Mouse (Mus musculus) stomach, postnatal 0 days (tissue): ENCODE measurements around the gene Map3k5. TPM values are rescaled to one million over a fixed set of nuclear protein-coding genes. Genes with fewer than 3 reads are reported as not detected.

ENCODE experiments used
- ATAC-seq: fragments of 200-750 bp; cut with Nextera tagmentation; 2 replicates; pipeline ENCODE4 v1.8.0; 2017; ENCODE audit not compliant: low FRiP score, low TSS enrichment
- DNase-seq: peaks from one replicate; pipeline ENCODE4 v3.0.0-alpha.2; 2016; ENCODE audit warnings: low spot score
- H3K27ac ChIP-seq: fragments of 300-500 bp; sonication (generic); replicated peaks from 2 replicates; pipeline ENCODE4 v1.5.1; 2014; ENCODE audit warnings: mild to moderate bottlenecking, control low read depth
- H3K27me3 ChIP-seq: fragments of 300-500 bp; sonication (generic); 2 replicates; pipeline ENCODE4 v1.6.1; 2014; ENCODE audit warnings: low read length; ENCODE audit not compliant: control insufficient read depth, insufficient read depth
- H3K36me3 ChIP-seq: fragments of 300-500 bp; sonication (generic); 2 replicates; pipeline ENCODE4 v1.6.1; 2014; ENCODE audit warnings: low read length, mixed read lengths; ENCODE audit not compliant: control insufficient read depth, insufficient read depth
- H3K4me1 ChIP-seq: fragments of 300-500 bp; sonication (generic); replicated peaks from 2 replicates; pipeline ENCODE4 v1.6.1; 2014; ENCODE audit warnings: antibody characterized with exemption; ENCODE audit not compliant: control insufficient read depth, insufficient read depth
- H3K4me2 ChIP-seq: fragments of 300-500 bp; sonication (generic); replicated peaks from 2 replicates; pipeline ENCODE4 v1.6.1; 2014; ENCODE audit warnings: low read depth, mild to moderate bottlenecking, control low read depth, moderate library complexity
- H3K4me3 ChIP-seq: fragments of 300-500 bp; sonication (generic); 2 replicates; pipeline ENCODE4 v1.5.1; 2014; ENCODE audit warnings: low read depth, low read length, control low read depth
- H3K9ac ChIP-seq: fragments of 300-500 bp; sonication (generic); 2 replicates; pipeline ENCODE4 v1.6.1; 2014; ENCODE audit warnings: mild to moderate bottlenecking, low read length, control low read depth, mixed read lengths
- H3K9me3 ChIP-seq: fragments of 300-500 bp; sonication (generic); 2 replicates; pipeline ENCODE4 v1.6.1; 2016; ENCODE audit warnings: low read length; ENCODE audit not compliant: control insufficient read depth
- CTCF ChIP-seq: IDR thresholded peaks from 2 replicates; pipeline ENCODE4 v1.5.1; 2016; ENCODE audit warnings: antibody characterized with exemption, low read depth, mild to moderate bottlenecking, moderate library complexity
- EP300 ChIP-seq: optimal IDR thresholded peaks from 2 replicates; pipeline ENCODE3; 2016; ENCODE audit warnings: antibody characterized with exemption
- WGBS: fragments of 180-500 bp; shearing (Covaris S2); extraction: QIAGEN DNeasy Blood & Tissue Kit; methylation state at CpG from one replicate; pipeline ENCODE4 v1.1.7; 2014; 5-methylcytosine and 5-hydroxymethylcytosine counted together
- polyA plus RNA-seq: library from polyadenylated mRNA; unstranded; fragments of >200 nt; fragmentation: Nextera tagmentation; extraction: Ambion mirVana; gene quantifications from 2 replicates; pipeline ENCODE4 v1.2.1, GENCODE M21; 2015

The Map3k5 gene
- polyA plus RNA-seq, 1 experiment from 2014 or later = 2.4 TPM

DNA sequence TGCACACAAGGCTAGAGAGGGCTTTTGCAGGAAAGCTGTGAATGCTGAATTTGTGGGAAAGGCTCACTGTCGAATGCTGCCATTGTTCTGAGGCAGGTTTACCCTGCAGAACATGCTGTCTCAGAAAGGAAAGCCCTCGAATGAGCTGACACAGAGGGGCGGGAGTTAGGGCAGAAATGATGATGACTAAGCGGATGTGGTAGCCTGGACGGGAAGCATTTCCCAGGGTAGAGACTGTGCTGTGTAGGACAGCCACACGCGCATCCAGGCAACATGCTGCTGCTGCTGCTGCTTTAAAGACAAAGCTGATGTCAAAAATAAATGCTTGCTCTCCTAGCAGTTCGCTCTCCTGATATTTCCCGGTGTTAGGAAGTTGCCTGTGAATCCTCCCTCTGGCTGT, 189.1 kb downstream of the Map3k5 start:
- Histone ChIP-seq H3K4me1 (no peaks in the 10 kb centered on the region), H3K9ac (no peak overlapping the region), H3K27me3 (no peaks in the 10 kb centered on the region), H3K4me3 (no peak overlapping the region), H3K9me3 (no peaks in the 10 kb centered on the region), H3K27ac (no peak overlapping the region), H3K4me2 (no peak overlapping the region), H3K36me3 (0 out of 2 replicates have a peak, but pooled peaks cover 2% of the 10 kb centered on the region)
- 46% methylated on average over 9 of the region's 9 CpGs for WGBS
- DNase-seq (no peak), ATAC-seq (peak; percentile 56; the same call in 1 of the 2 replicates)
- no peak for TF ChIP-seq CTCF

DNA sequence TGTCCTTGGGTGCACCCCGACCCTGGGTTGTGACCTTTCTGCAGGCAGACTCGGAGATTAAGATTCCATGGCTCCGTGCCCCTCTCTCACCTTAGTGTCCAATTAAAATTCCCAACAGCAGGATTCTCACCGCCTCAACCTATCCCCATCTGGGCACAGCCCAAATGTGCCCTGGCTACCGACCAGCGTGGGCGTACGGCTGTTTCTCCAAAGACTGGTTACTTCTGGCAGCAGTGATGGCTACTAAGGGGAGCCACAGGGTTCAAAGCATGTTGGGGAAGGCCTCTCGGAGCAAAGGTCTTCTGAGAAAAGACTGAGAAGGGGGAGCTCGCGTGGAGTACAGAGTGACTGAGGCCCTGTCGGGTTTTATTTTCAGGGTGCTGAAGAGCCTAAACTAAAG, 190.3 kb downstream of the Map3k5 start:
- Histone ChIP-seq H3K4me3 (no peak overlapping the region), H3K27me3 (no peaks in the 10 kb centered on the region), H3K9me3 (no peaks in the 10 kb centered on the region), H3K9ac (no peak overlapping the region), H3K4me2 (no peak overlapping the region), H3K27ac (no peak overlapping the region), H3K4me1 (no peaks in the 10 kb centered on the region), H3K36me3 (peaks cover 2% of the 10 kb centered on the region; the same call in 1 of the 2 replicates)
- DNase-seq = no peak
- 90% methylated on average over 12 of the region's 12 CpGs for WGBS
- peak; percentile 30; the same call in 1 of the 2 replicates for ATAC-seq
- TF ChIP-seq CTCF (no peak), EP300 (no peak)

DNA sequence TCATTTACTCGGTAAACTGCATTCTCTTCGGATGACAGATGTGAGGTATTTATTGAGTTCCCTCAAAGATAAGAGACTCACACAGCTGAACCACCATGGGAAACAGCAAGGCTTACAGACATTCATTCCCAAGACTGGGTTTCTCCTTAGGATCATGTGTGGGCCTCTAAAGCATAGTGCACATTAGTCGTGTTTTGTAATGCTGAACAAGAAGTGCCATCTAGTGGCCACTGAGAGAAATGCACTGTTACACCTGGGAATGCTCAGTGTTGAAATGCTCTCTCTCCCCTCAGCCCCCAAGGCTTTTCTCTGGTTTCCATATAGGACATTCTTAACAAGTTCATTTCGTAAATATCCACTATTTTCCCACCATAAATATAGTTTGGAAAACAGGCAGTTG, 191.0 kb downstream of the Map3k5 start:
- DNase-seq = peak; percentile 45
- TF ChIP-seq EP300 (no peak), CTCF (peak; percentile 96)
- no peak overlapping the region for H3K9ac ChIP-seq
- no peaks in the 10 kb centered on the region for H3K27me3 ChIP-seq
- 39% methylated on average over 4 of the region's 4 CpGs for WGBS
- ATAC-seq = peak; percentile 51
- H3K27ac ChIP-seq = no peak overlapping the region
- H3K9me3 ChIP-seq = no peaks in the 10 kb centered on the region
- H3K4me2 ChIP-seq = no peak overlapping the region
- H3K4me1 ChIP-seq = no peaks in the 10 kb centered on the region
- H3K4me3 ChIP-seq = no peak overlapping the region
- peaks cover 2% of the 10 kb centered on the region; the same call in 1 of the 2 replicates for H3K36me3 ChIP-seq

GRCm38 (mm10) chr10:20132933-20133652, 198.8 kb downstream of the Map3k5 start:
- ATAC-seq = no peak
- Histone ChIP-seq H3K4me2 (no peak overlapping the region), H3K4me1 (no peaks in the 10 kb centered on the region), H3K27ac (no peak overlapping the region), H3K36me3 (no peaks in the 10 kb centered on the region; the same call in 1 of the 2 replicates), H3K9me3 (no peaks in the 10 kb centered on the region), H3K9ac (no peak overlapping the region), H3K27me3 (no peaks in the 10 kb centered on the region), H3K4me3 (no peak overlapping the region)
- 75% methylated on average over 12 of the region's 12 CpGs for WGBS
- no peak for TF ChIP-seq CTCF
- TF ChIP-seq EP300 = no peak
- DNase-seq = no peak

DNA sequence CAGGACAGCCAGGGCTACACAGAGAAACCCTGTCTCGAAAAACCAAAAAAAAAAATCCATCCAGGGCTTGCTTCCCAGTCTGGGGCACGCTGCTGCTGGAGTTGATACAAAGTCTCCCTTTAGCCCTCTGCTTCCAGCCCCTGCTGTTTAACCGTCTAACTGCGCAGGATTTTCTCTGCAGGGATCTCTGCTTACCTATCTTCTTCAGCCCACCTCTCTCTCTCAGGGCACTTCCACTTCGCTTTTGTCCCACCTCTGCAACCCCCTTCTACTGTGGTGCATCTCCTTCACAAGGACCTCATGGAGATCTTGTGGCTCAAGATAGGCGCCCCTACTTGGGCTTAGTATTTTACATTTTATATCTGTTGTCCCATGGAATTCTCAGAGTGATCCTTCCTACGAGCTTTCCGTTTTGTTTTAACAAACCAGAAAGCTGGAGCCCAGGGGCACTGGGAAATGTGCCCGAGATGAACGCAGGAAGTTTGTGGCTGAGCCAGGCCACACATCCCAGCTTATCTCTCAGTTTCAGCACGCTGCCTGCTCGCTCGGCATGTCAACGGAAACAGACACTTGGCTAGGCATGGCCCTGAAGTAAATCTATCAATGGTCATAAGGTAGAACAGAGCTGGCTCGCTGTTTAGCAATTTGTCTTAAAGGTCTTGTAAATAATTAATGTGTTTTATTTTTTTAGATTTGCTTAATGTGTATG, 201.2 kb downstream of the Map3k5 start:
- ATAC-seq (no peak), DNase-seq (no peak)
- no peak overlapping the region for H3K4me2 ChIP-seq
- 72% methylated on average over 15 of the region's 15 CpGs for WGBS
- no peak overlapping the region for H3K4me3 ChIP-seq
- peaks cover 4% of the 10 kb centered on the region; the same call in 1 of the 2 replicates for H3K36me3 ChIP-seq
- H3K9me3 ChIP-seq = no peaks in the 10 kb centered on the region
- H3K27ac ChIP-seq = no peak overlapping the region
- no peak overlapping the region for H3K9ac ChIP-seq
- H3K27me3 ChIP-seq = no peaks in the 10 kb centered on the region
- TF ChIP-seq EP300 (no peak), CTCF (no peak)
- no peaks in the 10 kb centered on the region for H3K4me1 ChIP-seq

DNA sequence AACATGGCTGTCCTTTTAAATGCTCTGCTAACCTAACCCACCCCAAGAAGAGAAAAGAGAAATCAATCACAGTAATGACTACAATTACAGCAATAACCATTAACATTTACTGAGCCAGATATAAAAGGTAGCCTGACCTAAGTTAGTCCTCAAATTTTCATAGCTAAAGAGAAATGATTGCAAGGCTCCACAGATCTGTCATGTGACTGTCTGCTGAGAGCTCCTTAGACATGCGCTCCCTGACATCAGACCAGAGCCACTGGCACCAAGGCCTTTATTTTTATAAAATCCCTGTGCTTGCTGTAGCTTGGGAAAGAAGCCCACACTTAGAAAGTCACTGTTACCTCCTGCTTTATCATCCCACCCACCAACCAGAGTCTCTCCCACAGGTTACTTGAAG, 202.2 kb downstream of the Map3k5 start:
- Histone ChIP-seq H3K27ac (no peak overlapping the region), H3K4me2 (no peak overlapping the region), H3K36me3 (peaks cover 4% of the 10 kb centered on the region; the same call in 1 of the 2 replicates), H3K4me1 (no peaks in the 10 kb centered on the region), H3K9ac (no peak overlapping the region), H3K9me3 (no peaks in the 10 kb centered on the region), H3K27me3 (no peaks in the 10 kb centered on the region), H3K4me3 (no peak overlapping the region)
- ATAC-seq (no peak), DNase-seq (no peak)
- 92% methylated on average over 1 of the region's 1 CpGs for WGBS
- no peak for TF ChIP-seq EP300
- no peak for TF ChIP-seq CTCF
